Mouse (Mus musculus): ENCODE data around the gene Spata21. TPM values are rescaled to one million over a fixed set of nuclear protein-coding genes. Genes with fewer than 3 reads are reported as not detected.
A peak's percentile ranks its signal among the peaks of the same experiment; 100 is the strongest.

Spata21 gene
- total RNA-seq, 2 experiments from 2014 or later: 0.26 to 0.61 TPM

DNA sequence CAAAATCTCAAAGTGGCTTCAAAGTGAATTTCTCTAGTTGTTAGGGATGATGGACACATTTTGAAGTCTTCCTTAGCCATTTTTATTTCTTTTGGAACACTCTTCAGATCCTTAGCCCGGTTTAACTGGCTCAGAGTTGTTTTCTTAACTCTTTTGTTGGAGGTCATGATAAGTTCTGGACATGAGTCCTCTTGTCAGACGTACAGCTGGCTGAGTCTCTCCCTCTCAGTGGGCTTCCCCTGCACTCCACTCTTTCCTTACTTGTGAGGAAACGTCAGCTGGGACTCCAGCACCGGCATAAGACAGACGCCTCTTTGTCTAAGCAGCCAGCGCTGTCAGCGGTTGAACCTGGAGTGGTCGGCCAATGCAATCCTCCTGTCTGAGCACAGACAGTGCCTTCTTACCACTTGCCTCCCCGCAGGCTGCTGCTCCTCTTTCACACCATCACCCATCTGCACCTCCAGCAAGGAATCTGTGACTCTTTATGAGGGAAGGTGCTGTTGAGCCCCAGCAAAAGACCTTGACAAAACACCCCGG, 20.1 kb downstream of the Spata21 start:
- no peak for DNase-seq (ENCODE audit: extremely low spot score in 1 of 2, low spot score in 2 of 2)
- intact Hi-C loops (cut with DNase I): no loop called here

GRCm38 (mm10) chr4:141113831-141114230, 25.7 kb downstream of the Spata21 start:
- intact Hi-C loops (cut with DNase I): no loop called here
- H3K27ac ChIP-seq: no peak overlapping the region; the same call in 1 of the 2 replicates
- H3K4me3 ChIP-seq: no peak overlapping the region
- TF ChIP-seq CTCF (IDR thresholded peaks at IDR 0.05): no peak; the same call in 1 of the 2 replicates
- peak in 1 of 2 experiments; percentile 32 for DNase-seq (ENCODE audit: extremely low spot score in 1 of 2, low spot score in 2 of 2)

More for the DNA sequence above, 20.1 kb downstream of the Spata21 start:
- H3K27ac ChIP-seq: no peak overlapping the region
- H3K4me3 ChIP-seq: no peak overlapping the region
- no peak for TF ChIP-seq CTCF (IDR thresholded peaks at IDR 0.05)

DNA sequence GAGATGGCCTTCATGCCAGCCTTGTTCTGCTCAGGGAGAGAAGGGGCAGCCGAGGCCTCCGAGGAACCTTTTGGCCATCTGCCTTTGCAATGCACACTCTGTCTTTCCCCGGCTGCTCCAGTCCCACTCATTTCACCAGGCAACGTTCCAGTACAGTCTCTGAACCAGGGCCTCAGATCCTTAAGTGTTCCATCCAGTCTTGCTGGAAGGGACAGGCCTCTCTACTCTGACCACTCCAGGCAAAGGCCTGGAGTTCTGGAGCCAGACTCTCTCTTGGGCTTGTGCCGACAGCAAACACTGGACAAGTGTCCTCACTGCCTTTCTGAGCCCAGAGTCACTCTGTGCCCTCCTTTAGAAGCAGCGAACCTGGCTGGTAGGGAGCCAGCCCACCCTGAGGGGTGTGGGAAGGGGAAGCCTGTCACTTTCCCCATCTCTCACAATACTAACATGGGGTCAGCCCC, 26.4 kb downstream of the Spata21 start:
- DNase-seq (ENCODE audit: extremely low spot score in 1 of 2, low spot score in 2 of 2): peak in 1 of 2 experiments; percentile 32
- intact Hi-C loops (cut with DNase I): no loop called here
- TF ChIP-seq CTCF (IDR thresholded peaks at IDR 0.05): no peak
- Histone ChIP-seq H3K4me3 (no peak overlapping the region), H3K27ac (peak overlapping the region; percentile 53)

GRCm38 (mm10) chr4:141115398-141115797, 27.3 kb downstream of the Spata21 start:
- no peak for TF ChIP-seq CTCF (IDR thresholded peaks at IDR 0.05)
- no peak for DNase-seq (ENCODE audit: extremely low spot score in 1 of 2, low spot score in 2 of 2)
- H3K4me3 ChIP-seq: no peak overlapping the region
- no peak overlapping the region for H3K27ac ChIP-seq
- intact Hi-C loops (cut with DNase I): no loop called here

- DNase-seq (ENCODE audit: extremely low spot score in 1 of 2, low spot score in 2 of 2): no peak
- TF ChIP-seq CTCF (IDR thresholded peaks at IDR 0.05): no peak
- no peak overlapping the region for H3K4me3 ChIP-seq
- intact Hi-C loops (cut with DNase I): no loop called here
- no peak overlapping the region; the same call in 1 of the 2 replicates for H3K27ac ChIP-seq
Observed at GRCm38 (mm10) chr4:141118691-141119090, 30.6 kb downstream of the Spata21 start.

DNA sequence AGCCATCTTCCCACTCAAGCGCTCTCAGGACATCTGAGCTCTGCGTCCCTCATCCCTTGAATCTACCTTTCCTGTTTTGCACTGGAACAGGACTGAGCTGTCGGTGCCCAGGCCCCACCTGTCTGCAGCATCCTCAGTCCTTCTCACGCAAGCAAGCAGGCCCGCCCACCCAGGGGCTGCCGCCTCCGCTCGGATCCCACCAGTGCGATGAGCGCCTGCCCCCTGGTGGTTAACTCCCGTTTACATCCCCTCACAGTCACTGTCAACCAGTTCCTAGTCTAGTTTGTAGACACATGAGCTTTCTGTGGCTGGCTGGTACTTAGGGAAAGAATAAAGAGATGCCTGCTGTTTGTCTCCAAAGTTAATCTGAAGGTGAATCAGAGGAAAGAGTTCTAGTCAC, 32.6 kb downstream of the Spata21 start:
- intact Hi-C loops (cut with DNase I): no loop called here
- peak; percentile 67 to 81 for DNase-seq (ENCODE audit: extremely low spot score in 1 of 2, low spot score in 2 of 2)
- TF ChIP-seq CTCF (IDR thresholded peaks at IDR 0.05): peak; percentile 69
- Histone ChIP-seq H3K27ac (no peak overlapping the region), H3K4me3 (no peak overlapping the region)

DNA sequence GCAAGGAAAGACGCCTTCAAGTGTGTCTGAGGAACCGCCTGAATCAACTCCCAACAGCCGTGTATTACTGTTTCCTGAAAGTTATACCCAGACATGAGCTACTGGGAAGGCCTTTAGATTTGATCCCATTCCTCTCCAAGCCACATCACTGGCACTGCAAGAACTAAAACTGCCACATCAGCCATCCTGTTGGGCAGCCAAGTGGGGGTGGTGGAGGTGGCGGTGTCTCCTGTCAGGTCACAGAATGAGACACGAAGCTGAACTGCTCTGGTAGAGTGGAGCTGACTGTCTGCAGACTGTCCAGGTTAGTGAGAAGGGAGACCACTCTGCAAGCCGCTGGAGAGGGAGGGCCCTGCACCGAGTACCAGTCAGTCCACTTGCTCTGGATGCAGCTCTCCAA, 34.5 kb downstream of the Spata21 start:
- Histone ChIP-seq H3K4me3 (no peak overlapping the region), H3K27ac (no peak overlapping the region)
- intact Hi-C loops (cut with DNase I): no loop called here
- no peak for TF ChIP-seq CTCF (IDR thresholded peaks at IDR 0.05)
- no peak for DNase-seq (ENCODE audit: extremely low spot score in 1 of 2, low spot score in 2 of 2)

DNA sequence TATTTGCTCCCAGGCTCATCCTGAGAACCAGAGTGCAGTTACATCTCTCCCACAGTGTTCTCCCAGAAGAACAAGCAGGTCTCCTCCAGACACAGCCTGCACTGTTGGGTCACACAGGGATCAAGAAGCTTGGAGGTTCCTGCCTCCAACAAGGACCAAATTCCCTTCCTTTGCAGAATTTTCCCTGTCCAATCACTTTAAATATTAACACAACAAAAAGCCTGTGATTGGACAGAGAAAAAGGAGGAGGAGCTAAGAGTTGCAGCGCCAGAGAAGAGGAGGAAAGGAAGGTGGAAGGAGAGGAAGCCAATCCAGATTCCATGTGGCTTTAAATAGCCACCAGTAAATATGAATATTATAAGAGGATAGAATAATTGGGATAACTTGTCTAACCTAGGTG, 34.9 kb downstream of the Spata21 start:
- no peak for TF ChIP-seq CTCF (IDR thresholded peaks at IDR 0.05)
- H3K27ac ChIP-seq: no peak overlapping the region
- DNase-seq (ENCODE audit: extremely low spot score in 1 of 2, low spot score in 2 of 2): no peak
- intact Hi-C loops (cut with DNase I): no loop called here
- H3K4me3 ChIP-seq: no peak overlapping the region

DNA sequence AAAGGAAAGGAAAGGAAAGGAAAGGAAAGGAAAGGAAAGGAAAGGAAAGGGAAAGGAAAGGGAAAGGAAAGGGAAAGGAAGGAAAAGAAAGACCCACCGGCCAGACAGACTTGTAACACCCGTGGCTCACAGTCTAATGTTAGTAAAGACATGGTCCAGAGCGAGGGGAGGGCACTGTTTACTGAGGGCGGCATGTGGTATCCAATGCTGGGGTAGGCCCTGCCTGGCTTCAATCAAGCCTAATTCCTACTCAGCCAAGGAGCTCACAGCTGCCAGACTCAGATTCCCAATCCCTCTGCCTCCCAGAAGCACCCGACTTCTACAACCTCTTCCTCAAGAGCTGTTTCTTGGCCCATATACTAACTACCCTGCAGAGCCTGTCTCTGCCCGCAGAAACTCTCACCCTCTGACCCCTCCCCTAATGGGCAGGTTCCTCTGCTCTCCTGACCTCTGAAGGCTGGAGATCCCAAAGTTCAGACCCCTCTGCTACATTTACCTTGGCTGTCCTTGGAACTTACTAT, 41.1 kb downstream of the Spata21 start:
- Histone ChIP-seq H3K4me3 (no peak overlapping the region), H3K27ac (no peak overlapping the region)
- intact Hi-C loops (cut with DNase I): no loop called here
- no peak for TF ChIP-seq CTCF (IDR thresholded peaks at IDR 0.05)
- no peak for DNase-seq (ENCODE audit: extremely low spot score in 1 of 2, low spot score in 2 of 2)

DNA sequence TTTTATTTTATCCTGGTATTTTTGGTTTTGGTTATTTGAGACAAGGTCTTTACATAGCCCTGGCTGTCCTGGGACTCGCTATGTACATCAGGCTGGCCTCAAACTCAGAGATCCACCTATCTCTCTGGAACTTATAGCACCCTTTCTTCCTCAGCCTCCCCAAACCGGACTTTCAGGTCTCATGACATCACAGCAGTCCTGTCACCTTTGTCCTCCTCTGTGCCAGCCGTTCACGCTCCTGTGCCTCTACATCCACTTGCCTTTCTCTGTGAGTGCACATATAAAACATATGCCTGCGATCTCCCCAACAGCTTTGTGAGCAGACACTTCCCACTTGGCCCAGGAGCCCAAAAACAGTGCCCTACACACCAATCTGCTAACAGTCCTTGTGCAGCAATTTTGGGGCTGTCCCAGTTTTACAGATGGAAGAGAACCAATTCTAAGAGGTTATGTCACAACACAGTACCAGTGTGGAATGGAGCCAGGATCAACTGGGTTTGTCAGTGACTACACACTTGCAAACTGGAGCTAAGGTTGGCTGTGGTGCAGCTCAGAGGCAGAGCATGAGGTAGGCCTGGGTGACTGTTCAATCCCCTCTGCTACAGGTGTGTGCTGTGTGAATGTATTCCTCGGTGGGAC, 42.7 kb downstream of the Spata21 start:
- no peak for TF ChIP-seq CTCF (IDR thresholded peaks at IDR 0.05)
- DNase-seq (ENCODE audit: extremely low spot score in 1 of 2, low spot score in 2 of 2): no peak
- Histone ChIP-seq H3K4me3 (no peak overlapping the region), H3K27ac (peak overlapping the region; percentile 44; the same call in 1 of the 2 replicates)
- intact Hi-C loops (cut with DNase I): no loop called here

DNA sequence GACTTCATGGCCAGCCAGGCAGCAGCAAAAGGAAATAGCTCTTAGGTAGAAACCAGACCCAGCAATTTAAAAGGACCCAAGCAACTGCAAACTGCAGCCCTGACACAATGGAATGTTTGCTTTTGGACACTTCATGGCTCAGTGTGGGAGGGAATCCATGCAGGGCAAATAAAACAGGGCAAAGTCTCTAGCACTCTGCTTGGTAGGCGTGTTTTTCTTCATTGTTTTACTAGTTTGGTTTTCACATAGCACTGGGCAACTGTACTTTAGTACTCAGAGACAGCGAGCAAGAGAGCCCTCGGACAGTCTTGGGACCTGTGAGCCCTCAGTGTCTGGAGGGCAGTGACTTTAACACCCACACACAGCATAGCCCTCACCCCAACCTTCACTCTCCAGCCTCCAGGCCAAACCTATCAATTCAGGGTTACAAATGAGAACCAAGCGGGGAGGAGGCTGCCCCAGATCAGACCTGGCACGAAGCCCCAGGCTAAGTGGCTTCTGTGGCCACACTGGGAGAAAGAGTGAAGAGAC, 43.5 kb downstream of the Spata21 start:
- H3K27ac ChIP-seq: 0 out of 2 replicates have a peak overlapping the region, but pooled peaks have one; percentile 44
- no peak for DNase-seq (ENCODE audit: extremely low spot score in 1 of 2, low spot score in 2 of 2)
- H3K4me3 ChIP-seq: no peak overlapping the region
- no peak for TF ChIP-seq CTCF (IDR thresholded peaks at IDR 0.05)
- intact Hi-C loops (cut with DNase I): no loop called here

DNA sequence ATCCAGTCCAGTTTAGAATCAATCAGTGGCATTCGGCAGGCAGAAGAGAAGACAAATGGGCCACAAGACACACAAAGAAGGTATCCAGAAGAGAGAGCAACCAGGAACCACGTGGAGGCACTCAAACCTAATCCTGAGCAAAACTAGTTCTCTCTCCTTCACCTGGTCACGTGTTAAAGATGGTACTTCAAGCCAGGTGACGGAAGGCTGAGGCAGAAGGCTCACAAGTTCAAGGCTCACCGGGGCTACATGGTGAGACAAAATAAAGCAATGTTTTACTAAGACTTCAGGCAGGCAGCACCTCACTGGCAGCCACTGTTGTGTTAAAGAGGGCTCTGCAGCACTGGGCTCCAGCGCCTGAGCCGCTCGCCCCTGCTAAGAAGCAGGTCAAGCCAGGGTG, 44.1 kb downstream of the Spata21 start:
- Histone ChIP-seq H3K4me3 (no peak overlapping the region), H3K27ac (no peak overlapping the region; the same call in 1 of the 2 replicates)
- no peak for DNase-seq (ENCODE audit: extremely low spot score in 1 of 2, low spot score in 2 of 2)
- intact Hi-C loops (cut with DNase I): no loop called here
- TF ChIP-seq CTCF (IDR thresholded peaks at IDR 0.05): no peak
